Mouse (Mus musculus) ES-E14 (cell line): ENCODE results near the gene Dnaic2.

Experiments
- CHD2 ChIP-seq: IDR thresholded peaks from 2 replicates; pipeline ENCODE4 v1.6.1; 2014; ENCODE audit warnings: mild to moderate bottlenecking, low read depth, low read length, inconsistent platforms
- HCFC1 ChIP-seq: IDR thresholded peaks from 2 replicates; pipeline ENCODE4 v1.6.1; 2012; ENCODE audit warnings: low read length, inconsistent platforms, borderline replicate concordance; ENCODE audit not compliant: insufficient read depth
- MAFK ChIP-seq: IDR thresholded peaks from 2 replicates; pipeline ENCODE4 v1.6.1; 2014; ENCODE audit warnings: mild to moderate bottlenecking, low read depth, low read length, inconsistent platforms; ENCODE audit not compliant: insufficient read depth
- ZC3H11A ChIP-seq: IDR thresholded peaks from 2 replicates; pipeline ENCODE4 v1.6.1; 2012; ENCODE audit warnings: low read depth, mild to moderate bottlenecking, inconsistent platforms, low read length, borderline replicate concordance
- ZNF384 ChIP-seq: IDR thresholded peaks from 2 replicates; pipeline ENCODE4 v1.6.1; 2012; ENCODE audit warnings: low read depth, low read length, inconsistent platforms

- no peak for TF ChIP-seq HCFC1
- TF ChIP-seq CHD2: no peak
- no peak for TF ChIP-seq MAFK
- no peak for TF ChIP-seq ZC3H11A
- TF ChIP-seq ZNF384: no peak
Observed at GRCm38 (mm10) chr11:114797981-114798380, 70.8 kb downstream of the Dnaic2 start.
